Mouse (Mus musculus): Measurements from ENCODE around the gene Slc22a21. TPM values are rescaled to one million over a fixed set of nuclear protein-coding genes. Genes with fewer than 3 reads are reported as not detected.
"Not testable (repeated sequence)": the region's sequence is repeated elsewhere in the genome, so short reads cannot be mapped to it uniquely, and the experiment has no call there.

Slc22a21 gene
- polyA plus RNA-seq, 1 experiment: 68.6 TPM

DNA sequence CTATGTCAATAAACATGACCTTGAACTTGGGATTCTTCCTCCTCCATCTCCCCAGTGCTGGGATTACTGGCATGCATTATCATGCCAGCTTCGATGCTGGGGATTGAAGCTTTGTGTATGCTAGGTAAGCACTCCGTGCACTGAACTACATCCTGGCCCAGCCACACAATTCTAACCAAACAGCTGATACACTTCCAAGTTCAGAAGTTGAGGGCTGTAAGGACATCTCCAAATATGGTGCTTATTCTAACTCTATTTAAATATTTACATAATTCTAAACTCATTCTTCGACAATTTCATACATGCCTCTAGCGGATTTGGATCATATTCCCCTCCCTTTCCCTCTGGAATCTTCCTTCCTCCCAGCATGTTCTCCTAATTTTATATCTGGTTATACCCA, 12.1 kb upstream of the Slc22a21 start:
- Histone ChIP-seq H3K4me1 (ENCODE audit: control insufficient read depth, insufficient read depth, low read length) (no peaks in the 10 kb centered on the region), H3K4me3 (ENCODE audit: control insufficient read depth, low read depth, low read length) (no peak overlapping the region), H3K27me3 (ENCODE audit: control insufficient read depth, insufficient read depth, low read length) (no peaks in the 10 kb centered on the region), H3K27ac (ENCODE audit: control insufficient read depth, insufficient read depth, low read depth, low read length) (no peak overlapping the region), H3K36me3 (ENCODE audit: control insufficient read depth, insufficient read depth, low read length) (no peaks in the 10 kb centered on the region)
- TF ChIP-seq CTCF (IDR thresholded peaks at IDR 0.05; ENCODE audit: control insufficient read depth, insufficient read depth, insufficient replicate concordance, low read depth, low read length): no peak

DNA sequence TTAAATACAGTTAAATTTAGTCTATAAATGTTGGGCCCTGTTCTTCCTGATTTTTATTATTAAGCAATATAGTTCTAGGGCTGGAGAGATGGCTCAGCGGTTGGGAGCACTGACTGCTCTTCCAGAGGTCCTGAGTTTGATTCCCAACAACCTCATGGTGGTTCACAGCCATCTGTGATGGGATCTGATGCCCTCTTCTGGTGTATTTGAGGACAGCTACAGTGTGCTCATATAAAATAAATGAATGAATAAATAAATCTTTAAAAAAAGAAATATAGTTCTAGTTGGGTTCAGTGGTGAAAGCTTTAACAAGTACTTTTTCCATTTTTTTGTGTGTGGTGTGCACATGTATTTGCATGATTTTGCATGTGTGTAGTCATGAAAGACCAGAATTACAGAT, 9.1 kb upstream of the Slc22a21 start:
- H3K4me3 ChIP-seq (ENCODE audit: control insufficient read depth, low read depth, low read length): no peak overlapping the region
- H3K4me1 ChIP-seq (ENCODE audit: control insufficient read depth, insufficient read depth, low read length): no peaks in the 10 kb centered on the region; the same call in 1 of the 2 replicates
- H3K27ac ChIP-seq (ENCODE audit: control insufficient read depth, insufficient read depth, low read depth, low read length): no peak overlapping the region
- TF ChIP-seq POLR2A (IDR thresholded peaks at IDR 0.05; ENCODE audit: control insufficient read depth, low read depth, low read length) (no peak), CTCF (IDR thresholded peaks at IDR 0.05; ENCODE audit: control insufficient read depth, insufficient read depth, insufficient replicate concordance, low read depth, low read length) (no peak)
- H3K36me3 ChIP-seq (ENCODE audit: control insufficient read depth, insufficient read depth, low read length): no peaks in the 10 kb centered on the region
- no peaks in the 10 kb centered on the region for H3K27me3 ChIP-seq (ENCODE audit: control insufficient read depth, insufficient read depth, low read length)

DNA sequence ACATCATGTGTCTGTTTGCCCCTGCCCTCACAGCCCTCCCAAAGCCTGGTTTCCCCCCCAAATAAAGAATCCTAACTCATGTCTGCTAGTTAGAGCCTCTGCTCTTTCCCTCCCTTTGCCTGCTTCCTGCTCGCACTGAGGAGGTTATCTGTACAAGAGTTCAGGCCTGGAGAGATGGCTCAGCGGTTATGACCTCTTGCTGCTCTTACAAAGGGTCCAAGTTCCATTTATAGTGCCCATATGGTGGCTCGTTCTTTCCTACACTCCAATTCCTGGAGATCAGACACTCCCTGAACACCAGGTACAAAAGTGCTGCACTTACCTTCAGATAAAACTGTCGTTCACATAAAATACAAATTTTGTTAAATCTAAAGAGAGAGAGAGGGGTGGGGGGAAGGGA, 7.9 kb upstream of the Slc22a21 start:
- Histone ChIP-seq H3K4me1 (ENCODE audit: control insufficient read depth, insufficient read depth, low read length) (no peaks in the 10 kb centered on the region; the same call in 1 of the 2 replicates), H3K27ac (ENCODE audit: control insufficient read depth, insufficient read depth, low read depth, low read length) (no peak overlapping the region), H3K4me3 (ENCODE audit: control insufficient read depth, low read depth, low read length) (no peak overlapping the region), H3K36me3 (ENCODE audit: control insufficient read depth, insufficient read depth, low read length) (no peaks in the 10 kb centered on the region), H3K27me3 (ENCODE audit: control insufficient read depth, insufficient read depth, low read length) (no peaks in the 10 kb centered on the region)
- no peak for TF ChIP-seq POLR2A (IDR thresholded peaks at IDR 0.05; ENCODE audit: control insufficient read depth, low read depth, low read length)
- no peak for TF ChIP-seq CTCF (IDR thresholded peaks at IDR 0.05; ENCODE audit: control insufficient read depth, insufficient read depth, insufficient replicate concordance, low read depth, low read length)

DNA sequence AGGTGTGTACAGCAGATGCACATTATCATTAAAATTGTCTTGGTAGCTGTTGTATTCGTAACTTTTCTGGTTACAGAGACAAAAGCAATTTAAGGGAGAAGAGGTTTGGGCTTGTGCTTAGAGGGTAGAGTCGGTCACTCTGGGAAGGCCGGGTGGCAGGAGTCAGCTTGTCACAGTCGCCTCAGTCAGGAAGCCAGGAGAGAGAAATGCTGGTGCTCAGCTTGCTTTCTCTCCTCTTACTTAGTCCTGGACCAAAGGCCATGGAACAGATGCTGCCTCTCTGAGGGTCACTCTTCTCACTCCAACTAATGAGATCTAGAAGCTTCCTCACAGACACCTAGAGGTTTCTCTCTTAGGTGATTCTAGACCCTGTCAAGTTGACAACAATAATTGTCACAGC, 1.3 kb upstream of the Slc22a21 start:
- TF ChIP-seq POLR2A (IDR thresholded peaks at IDR 0.05; ENCODE audit: control insufficient read depth, low read depth, low read length): no peak
- TF ChIP-seq CTCF (IDR thresholded peaks at IDR 0.05; ENCODE audit: control insufficient read depth, insufficient read depth, insufficient replicate concordance, low read depth, low read length): no peak
- H3K36me3 ChIP-seq (ENCODE audit: control insufficient read depth, insufficient read depth, low read length): no peaks in the 10 kb centered on the region
- no peaks in the 10 kb centered on the region for H3K27me3 ChIP-seq (ENCODE audit: control insufficient read depth, insufficient read depth, low read length)
- H3K4me3 ChIP-seq (ENCODE audit: control insufficient read depth, low read depth, low read length): no peak overlapping the region
- peaks cover 3% of the 10 kb centered on the region for H3K4me1 ChIP-seq (ENCODE audit: control insufficient read depth, insufficient read depth, low read length)
- no peak overlapping the region for H3K27ac ChIP-seq (ENCODE audit: control insufficient read depth, insufficient read depth, low read depth, low read length)

DNA sequence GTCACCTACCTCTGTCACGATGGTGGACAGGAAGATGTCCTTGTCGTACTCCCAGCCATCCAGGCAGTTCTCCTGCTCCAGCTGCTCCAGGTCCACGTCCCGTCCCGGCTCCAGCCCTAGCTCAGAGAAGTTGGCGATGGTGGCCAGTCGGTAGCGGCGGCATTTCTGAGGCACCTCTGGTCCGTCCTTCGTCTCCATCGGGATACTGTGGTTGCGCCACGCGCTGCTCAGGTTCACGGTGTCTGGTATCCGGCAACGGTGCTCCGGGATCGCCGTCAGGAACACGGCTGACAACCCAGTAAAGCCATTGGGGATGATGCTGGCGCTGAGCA, 710 bp downstream of the Slc22a21 start:
- H3K36me3 ChIP-seq (ENCODE audit: control insufficient read depth, insufficient read depth, low read length); H3K4me1 ChIP-seq (ENCODE audit: control insufficient read depth, insufficient read depth, low read length); H3K27me3 ChIP-seq (ENCODE audit: control insufficient read depth, insufficient read depth, low read length): not testable (repeated sequence)
- peak overlapping the region; percentile 99 for H3K4me3 ChIP-seq (ENCODE audit: control insufficient read depth, low read depth, low read length)
- H3K27ac ChIP-seq (ENCODE audit: control insufficient read depth, insufficient read depth, low read depth, low read length): peak overlapping the region; percentile 84

DNA sequence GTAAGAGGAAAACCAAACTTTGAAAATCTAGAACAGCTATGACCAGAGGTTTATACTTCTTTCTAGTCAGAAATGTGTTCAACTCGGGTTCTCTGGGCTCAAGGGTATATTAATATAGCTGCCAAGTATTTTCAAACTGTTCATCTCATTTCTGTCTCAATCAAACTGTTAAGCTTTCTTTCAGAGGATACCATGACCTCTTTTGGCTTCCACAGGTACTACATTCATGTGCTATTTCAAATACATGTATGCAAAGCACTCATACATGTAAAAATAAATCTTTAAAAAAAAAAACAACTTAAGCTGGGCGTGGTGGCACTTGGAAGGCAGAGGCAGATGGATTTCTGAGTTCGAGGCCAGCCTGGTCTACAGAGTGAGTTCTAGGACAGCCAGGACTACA, 2.5 kb downstream of the Slc22a21 start:
- Histone ChIP-seq H3K4me3 (ENCODE audit: control insufficient read depth, low read depth, low read length) (no peak overlapping the region), H3K27me3 (ENCODE audit: control insufficient read depth, insufficient read depth, low read length) (no peaks in the 10 kb centered on the region), H3K27ac (ENCODE audit: control insufficient read depth, insufficient read depth, low read depth, low read length) (no peak overlapping the region), H3K4me1 (ENCODE audit: control insufficient read depth, insufficient read depth, low read length) (peaks cover 3% of the 10 kb centered on the region; the same call in 1 of the 2 replicates), H3K36me3 (ENCODE audit: control insufficient read depth, insufficient read depth, low read length) (no peaks in the 10 kb centered on the region)
- no peak for TF ChIP-seq CTCF (IDR thresholded peaks at IDR 0.05; ENCODE audit: control insufficient read depth, insufficient read depth, insufficient replicate concordance, low read depth, low read length)
- no peak for TF ChIP-seq POLR2A (IDR thresholded peaks at IDR 0.05; ENCODE audit: control insufficient read depth, low read depth, low read length)

DNA sequence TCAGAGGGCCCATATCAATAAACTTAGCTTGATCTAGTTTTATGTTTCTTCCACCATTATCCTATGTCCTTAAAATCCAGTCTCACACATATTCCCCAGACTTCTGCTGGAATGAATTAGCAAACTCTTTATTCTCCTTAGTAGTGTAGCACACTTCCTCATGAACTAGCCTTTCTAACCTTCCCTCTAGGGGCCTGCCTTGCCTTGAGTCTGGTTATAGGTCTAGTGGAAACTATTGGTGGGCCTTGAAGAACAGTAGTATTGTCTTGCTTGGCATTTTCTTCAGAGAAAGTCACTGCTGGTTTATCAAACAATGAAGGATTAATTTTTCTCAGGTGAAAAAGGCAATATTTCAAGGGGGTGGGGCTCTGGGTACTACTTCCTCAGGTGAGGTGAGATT, 4.6 kb downstream of the Slc22a21 start:
- TF ChIP-seq POLR2A (IDR thresholded peaks at IDR 0.05; ENCODE audit: control insufficient read depth, low read depth, low read length): no peak
- TF ChIP-seq CTCF (IDR thresholded peaks at IDR 0.05; ENCODE audit: control insufficient read depth, insufficient read depth, insufficient replicate concordance, low read depth, low read length): no peak
- Histone ChIP-seq H3K27me3 (ENCODE audit: control insufficient read depth, insufficient read depth, low read length) (no peaks in the 10 kb centered on the region), H3K4me3 (ENCODE audit: control insufficient read depth, low read depth, low read length) (no peak overlapping the region), H3K36me3 (ENCODE audit: control insufficient read depth, insufficient read depth, low read length) (no peaks in the 10 kb centered on the region), H3K4me1 (ENCODE audit: control insufficient read depth, insufficient read depth, low read length) (peaks cover 3% of the 10 kb centered on the region; the same call in 1 of the 2 replicates), H3K27ac (ENCODE audit: control insufficient read depth, insufficient read depth, low read depth, low read length) (no peak overlapping the region)

DNA sequence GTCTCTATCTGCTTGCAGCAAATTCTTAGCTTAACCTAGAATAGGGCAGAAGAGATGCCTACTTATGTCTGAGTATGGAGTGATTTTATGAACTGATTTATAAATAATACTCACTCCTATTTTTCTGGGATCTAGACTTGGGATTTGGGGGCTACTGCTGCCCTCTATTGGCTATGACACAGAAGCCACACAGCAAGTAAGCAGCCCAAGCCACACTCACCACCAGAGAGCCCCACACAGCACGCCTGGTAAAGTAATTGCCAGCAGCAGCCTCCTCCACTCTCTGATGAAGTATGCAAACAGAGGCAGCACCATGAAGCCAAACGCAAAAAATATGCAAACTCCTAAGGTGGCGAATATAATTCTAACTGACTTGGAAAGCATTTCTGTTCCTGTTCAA, 21.1 kb downstream of the Slc22a21 start:
- no peaks in the 10 kb centered on the region for H3K4me1 ChIP-seq (ENCODE audit: control insufficient read depth, insufficient read depth, low read length)
- TF ChIP-seq POLR2A (IDR thresholded peaks at IDR 0.05; ENCODE audit: control insufficient read depth, low read depth, low read length) (no peak), CTCF (IDR thresholded peaks at IDR 0.05; ENCODE audit: control insufficient read depth, insufficient read depth, insufficient replicate concordance, low read depth, low read length) (no peak)
- no peak overlapping the region for H3K4me3 ChIP-seq (ENCODE audit: control insufficient read depth, low read depth, low read length)
- H3K36me3 ChIP-seq (ENCODE audit: control insufficient read depth, insufficient read depth, low read length): no peaks in the 10 kb centered on the region; the same call in 1 of the 2 replicates
- H3K27me3 ChIP-seq (ENCODE audit: control insufficient read depth, insufficient read depth, low read length): no peaks in the 10 kb centered on the region
- H3K27ac ChIP-seq (ENCODE audit: control insufficient read depth, insufficient read depth, low read depth, low read length): no peak overlapping the region
